Mouse (Mus musculus) retina, adult 2 months (tissue): ENCODE data around the gene Gabarapl2.
"Not testable (repeated sequence)": the region's sequence is repeated elsewhere in the genome, so short reads cannot be mapped to it uniquely, and the experiment has no call there.

Experiments used
- DNase-seq: peaks from one replicate; pipeline ENCODE4 v3.0.0-alpha.2; 2012; ENCODE audit warnings: low read depth, low spot score

The Gabarapl2 gene

DNA sequence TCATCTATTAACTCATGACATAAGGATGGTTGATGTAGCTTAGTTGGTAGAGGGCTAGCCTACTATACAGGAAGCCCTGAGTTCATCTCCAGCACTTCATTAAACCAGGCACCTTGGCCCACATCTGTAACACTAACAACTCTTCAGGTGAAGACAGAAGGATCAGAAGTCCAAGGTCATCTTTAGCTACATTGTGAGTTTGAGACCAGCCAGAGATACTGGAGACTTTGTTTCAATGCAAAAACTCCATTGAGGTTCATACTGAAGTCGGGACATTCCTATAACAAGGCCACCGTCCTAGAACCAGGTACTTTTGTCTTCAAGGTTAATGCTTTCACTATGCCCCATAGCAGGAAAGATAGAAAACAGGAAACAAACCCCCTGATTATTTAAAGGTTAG is 6.3 kb upstream of the Gabarapl2 start:
- DNase-seq, result no peak

DNA sequence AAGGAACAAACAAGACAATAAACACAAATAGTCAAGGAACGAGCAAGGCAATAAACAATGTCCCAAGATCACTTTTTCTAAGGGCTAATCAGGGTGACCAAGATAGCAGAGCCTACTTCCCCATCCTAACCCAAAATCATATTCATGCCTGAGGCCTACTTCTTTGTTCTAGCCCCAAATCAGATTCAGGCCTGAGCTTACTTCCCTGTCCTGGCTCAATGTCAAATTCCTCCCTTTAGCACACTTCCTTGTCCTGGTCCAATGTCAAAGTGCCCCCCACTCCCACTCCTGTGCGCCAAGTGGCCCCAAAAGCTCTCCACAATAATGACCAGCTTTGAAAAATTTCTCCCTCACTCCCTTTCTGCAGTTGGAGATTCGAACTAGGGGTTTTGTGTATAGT is 3.3 kb upstream of the Gabarapl2 start:
- no peak for DNase-seq

DNA sequence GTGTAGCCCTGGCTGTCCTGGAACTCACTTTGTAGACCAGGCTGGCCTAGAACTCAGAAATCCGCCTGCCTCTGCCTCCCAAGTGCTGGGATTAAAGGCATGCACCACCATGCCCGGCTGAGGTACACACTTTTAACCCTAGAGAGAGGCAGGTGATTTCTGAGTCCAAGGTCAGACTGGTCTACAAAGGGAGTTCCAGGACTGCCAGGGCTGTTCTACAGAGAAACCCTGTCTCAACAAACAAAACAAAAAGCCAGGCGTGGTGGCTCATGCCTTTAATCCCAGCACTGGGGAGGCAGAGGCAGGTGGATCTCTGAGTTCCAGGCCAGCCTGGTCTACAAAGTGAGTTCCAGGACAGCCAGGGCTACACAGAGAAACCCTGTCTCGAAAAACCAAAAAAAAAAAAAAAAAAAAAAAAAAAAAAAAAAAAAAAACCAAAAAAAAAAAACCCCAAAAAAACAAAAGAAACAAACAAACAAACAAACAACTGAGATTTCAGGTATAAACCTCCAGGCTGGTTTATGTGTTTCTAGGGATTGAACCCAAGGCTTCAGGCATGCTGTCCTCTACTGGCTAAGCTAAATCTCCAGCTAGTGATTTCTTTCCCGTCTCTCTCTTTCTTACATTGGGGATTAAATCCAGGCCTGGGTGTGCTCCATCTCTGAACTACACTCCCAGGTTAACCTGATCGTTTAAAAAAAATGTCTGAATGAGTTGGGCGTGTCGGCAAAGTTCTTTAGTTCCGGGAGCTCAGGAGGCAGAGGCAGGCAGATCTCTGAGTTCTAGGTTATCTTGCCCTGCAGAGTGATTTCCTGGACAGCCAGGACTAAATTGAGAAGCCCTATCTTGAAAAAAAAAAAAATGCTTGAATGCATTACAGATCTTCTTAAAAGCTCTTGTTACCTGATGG is 2.2 kb upstream of the Gabarapl2 start:
- not testable (repeated sequence) for DNase-seq

- DNase-seq, result peak; percentile 41
Measured at GRCm38 (mm10) chr8:111939516-111940142, 874 bp upstream of the Gabarapl2 start.

GRCm38 (mm10) chr8:111941101-111941454 is 575 bp downstream of the Gabarapl2 start:
- no peak for DNase-seq

- no peak for DNase-seq
Measured at GRCm38 (mm10) chr8:111943544-111943943, 3.0 kb downstream of the Gabarapl2 start.

GRCm38 (mm10) chr8:111947144-111947543 is 6.6 kb downstream of the Gabarapl2 start:
- no peak for DNase-seq

GRCm38 (mm10) chr8:111947954-111948353 is 7.5 kb downstream of the Gabarapl2 start:
- DNase-seq, result no peak

GRCm38 (mm10) chr8:111950846-111951245 is 10.3 kb downstream of the Gabarapl2 start:
- DNase-seq, result no peak

DNA sequence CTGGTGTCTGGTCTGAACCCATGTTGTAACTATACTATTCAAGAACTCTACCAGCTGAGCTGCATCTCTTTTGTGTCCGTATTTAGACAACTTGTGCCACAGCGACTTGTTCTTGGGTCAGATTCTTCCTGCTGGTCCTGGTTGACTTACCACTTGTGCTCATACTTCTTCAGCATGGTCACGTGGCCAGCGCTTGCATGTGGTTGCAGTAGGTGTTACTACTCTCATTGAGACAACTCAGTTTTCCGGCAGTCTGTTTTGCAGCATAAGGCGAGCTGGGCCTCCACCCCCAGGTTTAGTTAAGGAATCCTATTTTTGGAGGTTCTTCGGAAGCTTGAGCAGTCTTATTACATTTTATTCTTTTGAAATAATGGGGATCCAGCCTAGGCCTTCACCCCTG is 10.8 kb downstream of the Gabarapl2 start:
- DNase-seq, result no peak

GRCm38 (mm10) chr8:111951936-111952335 is 11.4 kb downstream of the Gabarapl2 start:
- no peak for DNase-seq

DNA sequence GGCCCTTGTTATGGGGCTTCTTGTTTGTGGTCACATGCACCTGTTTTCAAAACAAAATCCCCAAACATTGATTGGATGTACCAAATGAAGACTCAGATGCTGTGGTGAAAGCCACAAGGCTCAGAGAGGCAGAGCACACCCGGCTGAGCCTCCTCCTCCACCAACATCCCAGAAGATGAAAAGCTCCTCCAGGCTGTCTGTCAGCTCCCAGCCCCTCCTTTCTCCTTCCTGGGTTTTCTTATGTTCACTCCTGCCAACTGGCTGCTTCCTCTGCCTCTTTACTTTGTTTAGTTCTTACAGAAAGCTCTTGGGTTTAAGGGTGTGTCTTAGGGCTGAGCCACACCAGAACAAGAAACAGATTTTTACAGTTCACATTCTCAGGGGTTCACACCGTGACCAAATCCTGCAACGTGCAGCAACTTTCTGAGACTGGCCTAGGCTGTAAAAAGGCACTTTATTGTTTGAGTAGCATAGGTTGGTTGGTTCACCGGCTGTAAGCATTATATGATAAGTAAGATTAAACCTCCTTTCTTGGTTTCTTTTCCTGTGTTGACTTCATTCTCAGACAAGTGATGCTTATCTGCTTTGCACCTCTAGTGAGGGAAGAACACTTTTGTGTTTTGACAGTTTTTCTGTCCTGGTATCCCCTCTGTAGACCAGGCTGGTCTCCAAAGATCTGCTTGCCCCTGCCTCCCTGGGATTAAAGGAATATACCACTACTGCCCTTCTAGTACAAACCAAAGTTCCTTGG is 14.5 kb downstream of the Gabarapl2 start:
- DNase-seq, result no peak

GRCm38 (mm10) chr8:111955879-111956278 is 15.4 kb downstream of the Gabarapl2 start:
- DNase-seq, result no peak

DNA sequence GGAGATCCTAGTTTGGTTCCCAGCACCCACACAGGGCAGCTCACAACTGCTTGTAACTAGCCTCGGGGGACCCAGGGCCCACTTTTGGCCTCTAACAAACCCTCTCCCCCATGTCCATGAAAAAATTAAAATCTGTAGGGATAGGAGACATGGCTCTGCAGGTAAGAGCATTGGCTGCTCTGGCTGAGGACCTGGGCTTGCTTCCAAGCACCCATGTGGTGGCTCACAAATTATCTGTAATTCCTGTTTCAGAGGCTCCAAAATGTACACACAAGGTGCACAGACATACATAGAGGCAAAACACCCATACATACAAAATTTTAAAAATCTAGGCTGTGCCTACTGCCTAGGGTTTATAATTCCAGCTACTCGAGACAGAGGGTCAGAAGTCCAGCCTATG is 16.7 kb downstream of the Gabarapl2 start:
- DNase-seq, result no peak

DNA sequence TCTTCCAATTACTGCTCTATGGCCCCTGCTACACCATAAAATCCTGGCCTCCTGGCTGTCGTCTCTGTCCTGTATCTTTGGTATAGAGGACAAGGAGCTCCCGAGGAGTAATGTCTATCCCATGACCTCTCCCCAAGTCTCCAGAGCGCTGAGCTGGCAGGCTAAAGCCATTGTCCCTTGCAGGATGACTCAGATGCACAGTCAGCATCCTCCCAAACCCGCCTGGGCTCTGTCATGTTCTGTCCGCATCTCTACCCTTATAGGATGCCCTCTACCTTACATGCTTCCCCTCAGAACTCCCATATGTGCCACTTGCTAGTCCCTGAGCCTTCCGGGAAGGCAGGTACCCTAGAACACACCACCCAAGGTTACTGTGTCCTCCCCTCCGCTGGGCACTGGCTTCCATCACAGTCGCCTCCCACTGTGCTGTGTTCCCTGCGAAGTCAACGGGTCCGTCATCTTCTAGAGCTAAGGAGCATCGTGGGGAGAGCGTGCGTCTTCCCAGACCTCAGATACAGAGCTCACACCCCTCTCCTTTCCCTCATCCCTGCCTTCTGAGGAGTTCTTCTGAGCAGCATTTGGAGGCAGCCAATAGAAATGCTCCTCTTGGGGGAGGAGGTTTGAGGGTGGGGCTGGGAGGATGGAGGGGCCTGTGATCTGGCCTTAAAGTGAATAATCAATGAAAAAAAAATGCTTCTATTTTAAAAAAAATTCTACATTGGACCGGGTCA is 20.3 kb downstream of the Gabarapl2 start:
- DNase-seq, result no peak

GRCm38 (mm10) chr8:111961330-111961729 is 20.8 kb downstream of the Gabarapl2 start:
- DNase-seq, result no peak

DNA sequence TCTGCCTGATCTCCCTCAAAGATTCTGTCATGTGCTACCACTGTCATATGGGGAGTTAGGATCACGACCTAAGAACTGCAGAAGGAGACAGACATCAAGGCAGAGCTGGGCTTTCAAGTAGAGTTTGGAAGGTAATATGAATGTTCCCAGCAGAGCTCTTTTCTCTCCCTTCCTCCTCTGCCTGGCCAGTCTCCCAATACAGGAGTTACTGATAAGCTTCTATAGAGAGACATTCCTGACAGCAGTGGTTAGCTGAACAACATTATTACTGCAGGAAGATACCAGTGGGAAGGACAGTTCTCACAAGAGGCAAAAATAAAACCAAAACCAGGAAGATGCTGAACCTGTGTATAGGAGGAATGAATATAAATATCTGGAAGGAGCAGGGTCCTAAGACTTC is 22.1 kb downstream of the Gabarapl2 start:
- DNase-seq, result no peak

- DNase-seq, result no peak
Measured at GRCm38 (mm10) chr8:111963091-111963490, 22.6 kb downstream of the Gabarapl2 start.

DNA sequence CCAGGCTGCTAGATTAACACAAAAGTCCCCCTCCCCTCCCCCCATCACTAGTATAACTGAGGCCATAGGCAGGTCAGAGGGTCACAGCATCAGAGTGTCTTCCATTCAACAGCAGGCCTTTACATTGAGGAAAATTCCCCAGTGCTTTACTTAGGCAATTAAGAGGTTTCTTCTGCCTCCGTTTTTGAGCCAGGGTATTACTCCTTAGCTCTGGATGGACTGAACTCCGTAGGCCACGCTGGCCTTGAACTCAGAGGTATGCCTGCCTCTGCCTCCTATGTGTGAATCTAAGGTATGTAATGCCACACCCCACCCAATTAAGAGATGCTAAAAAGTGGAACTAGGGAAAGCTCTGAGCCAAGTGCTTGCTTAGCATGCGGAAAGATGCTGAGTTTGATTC is 23.0 kb downstream of the Gabarapl2 start:
- no peak for DNase-seq

DNA sequence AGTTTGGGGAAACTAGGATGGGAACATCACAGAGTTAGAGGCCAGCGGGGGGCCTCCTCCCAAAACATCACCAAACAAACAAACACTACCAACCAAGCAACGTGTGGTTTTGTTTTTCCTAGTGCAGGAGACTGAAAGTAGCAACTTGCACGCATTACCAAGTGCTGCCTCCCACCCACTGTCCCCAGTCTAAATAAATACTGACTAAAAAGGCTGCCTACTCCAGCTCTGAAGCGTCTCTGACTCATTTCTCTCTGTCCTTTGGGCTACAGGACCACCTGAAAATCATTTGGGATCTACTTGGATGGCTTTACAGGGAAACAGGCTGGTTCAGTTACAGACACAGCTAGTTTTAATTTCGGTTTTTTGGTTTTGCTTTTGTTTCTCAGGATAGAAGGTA is 23.8 kb downstream of the Gabarapl2 start:
- DNase-seq, result no peak

DNA sequence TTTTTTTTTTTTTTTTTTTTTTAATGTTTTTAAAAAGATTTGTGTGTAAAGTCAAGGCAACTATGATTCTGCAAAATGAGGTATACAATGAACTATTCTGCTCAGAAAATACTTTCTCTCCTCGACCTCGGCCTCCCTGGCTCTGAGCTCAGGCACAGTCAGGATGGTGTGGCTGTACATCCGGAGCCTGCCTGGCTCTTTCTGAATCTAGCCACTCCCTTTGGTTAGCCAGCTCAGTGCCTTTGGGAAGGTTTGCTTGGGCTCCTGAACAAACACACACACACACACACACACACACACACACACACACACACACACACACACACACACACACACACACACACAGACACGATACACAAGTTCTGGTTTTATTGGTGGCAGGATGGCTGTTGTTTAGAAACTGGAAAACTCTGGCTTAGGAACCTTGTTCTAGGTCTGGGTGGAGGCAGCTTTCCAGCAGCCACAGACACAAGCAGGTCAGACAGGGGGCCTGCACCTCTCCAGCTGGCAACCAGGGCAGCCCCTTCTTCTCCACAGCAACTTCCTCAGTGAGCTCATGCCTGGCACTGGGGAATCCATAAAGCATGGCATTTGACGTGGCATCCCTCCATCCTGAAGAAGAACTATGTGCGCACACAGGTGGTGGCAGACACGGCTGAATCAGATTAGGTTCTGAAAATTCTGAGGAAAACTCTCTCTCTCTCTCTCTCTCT is 24.5 kb downstream of the Gabarapl2 start:
- no peak for DNase-seq
